Mouse (Mus musculus) E14TG2a.4 (cell line): Measurements from ENCODE around the gene Prdx5.

Experiments
- CTCF ChIP-seq: conservative IDR thresholded peaks from 2 replicates; pipeline ENCODE4 v1.5.1; 2014; ENCODE audit warnings: low read length
- NANOG ChIP-seq: IDR thresholded peaks from 2 replicates; pipeline ENCODE4 v1.6.1; 2014; ENCODE audit warnings: borderline replicate concordance, low read length, mixed read lengths

DNA sequence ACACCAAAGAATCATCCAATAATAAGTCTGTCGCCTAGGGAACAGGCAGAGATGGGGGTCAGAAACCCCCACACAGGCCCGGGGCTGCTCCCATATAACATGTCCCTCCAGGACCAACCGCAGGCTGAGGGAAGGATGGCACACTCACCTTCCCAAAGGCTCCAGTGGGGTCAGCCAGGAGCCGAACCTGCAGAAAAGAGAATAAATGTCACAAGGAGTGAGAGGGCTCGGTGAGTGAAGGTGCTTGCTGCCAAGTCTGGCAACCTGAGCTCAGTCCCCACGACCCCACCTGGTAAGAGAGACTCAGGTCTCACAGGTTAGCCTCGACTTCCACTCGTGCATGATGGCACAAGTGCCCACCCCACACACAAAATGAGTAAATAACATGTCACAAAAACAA lies 2.8 kb downstream of the Prdx5 start:
- TF ChIP-seq CTCF = no peak
- no peak for TF ChIP-seq NANOG
